Mouse (Mus musculus) spleen, postnatal 0 days (tissue): ENCODE measurements around the gene Pou2f1. TPM values are rescaled to one million over a fixed set of nuclear protein-coding genes. Genes with fewer than 3 reads are reported as not detected.

Experiments used
- polyA plus RNA-seq: library from polyadenylated mRNA; unstranded; fragments of >200 nt; fragmentation: Nextera tagmentation; extraction: Ambion mirVana; gene quantifications from 2 replicates; pipeline ENCODE4 v1.2.1, GENCODE M21; 2015

Gene Pou2f1
- 8.4 and 10.1 TPM in 2 replicates for polyA plus RNA-seq

DNA sequence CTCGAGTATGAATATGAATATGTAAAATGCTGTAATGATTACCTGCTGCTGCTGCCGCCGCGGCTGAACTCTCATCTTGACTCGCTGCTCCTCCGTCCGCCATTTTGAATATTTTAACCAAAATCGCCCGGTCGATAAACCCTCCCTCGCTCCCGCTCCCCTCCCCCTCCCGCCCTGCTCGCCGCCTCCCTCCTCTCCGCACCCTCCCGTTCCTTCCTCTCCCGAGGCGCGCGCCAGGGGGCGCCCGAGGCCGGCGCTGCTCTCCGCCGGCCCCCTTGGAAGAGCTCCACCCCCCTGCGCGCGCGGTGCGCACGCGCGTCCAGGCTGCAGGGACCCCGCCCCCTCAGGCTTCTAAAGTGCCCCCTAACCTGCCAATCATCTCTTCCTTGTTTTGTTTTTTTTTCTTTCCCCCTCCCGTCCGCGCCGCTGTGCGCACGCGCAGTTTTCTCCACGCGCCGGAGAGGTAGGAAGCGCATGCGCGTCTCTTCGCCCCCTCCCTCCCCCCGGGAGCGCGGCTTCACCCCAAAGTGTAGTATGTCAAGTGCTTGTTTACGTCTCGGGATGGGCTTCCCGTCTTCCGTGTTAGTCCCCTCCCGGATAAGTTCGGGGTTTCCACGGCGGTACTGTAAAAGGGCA is at the start of gene Pou2f1:
Gene Pou2f1, minus strand, starts transcription at position 159 of the 636 bp plus-strand sequence.

Other genes starting within 250 kb of the Pou2f1 start
- 368 and 380 TPM in 2 replicates for gene Creg1, start 238.9 kb downstream of the Pou2f1 start, polyA plus RNA-seq
- gene Cd247, start 214.0 kb downstream of the Pou2f1 start, polyA plus RNA-seq: 0.81 and 1.5 TPM in 2 replicates
- 0.81 and 0.95 TPM in 2 replicates for gene Dusp27, start 125.2 kb upstream of the Pou2f1 start, polyA plus RNA-seq
- not detected in 2 replicates for gene Gpa33, start 127.6 kb upstream of the Pou2f1 start, polyA plus RNA-seq
- gene Mael, start 236.1 kb upstream of the Pou2f1 start, polyA plus RNA-seq: not detected in 2 replicates